Mouse (Mus musculus): ENCODE measurements around the gene Pcsk1n.
A peak's percentile ranks its signal among the peaks of the same experiment; 100 is the strongest.

Gene Pcsk1n

GRCm38 (mm10) chrX:7947108-7947899, 27.7 kb downstream of the Pcsk1n start, which contains the start of gene Hdac6:
Gene Hdac6, minus strand, starts transcription at chrX:7947889.
- peak; percentile 1 to 6 for DNase-seq

- DNase-seq: peak; percentile 86 to 89
These were observed 28.4 kb downstream of the Pcsk1n start for GRCm38 (mm10) chrX:7947900-7948492.

GRCm38 (mm10) chrX:7950091-7950490, 30.5 kb downstream of the Pcsk1n start:
- DNase-seq: no peak

DNA sequence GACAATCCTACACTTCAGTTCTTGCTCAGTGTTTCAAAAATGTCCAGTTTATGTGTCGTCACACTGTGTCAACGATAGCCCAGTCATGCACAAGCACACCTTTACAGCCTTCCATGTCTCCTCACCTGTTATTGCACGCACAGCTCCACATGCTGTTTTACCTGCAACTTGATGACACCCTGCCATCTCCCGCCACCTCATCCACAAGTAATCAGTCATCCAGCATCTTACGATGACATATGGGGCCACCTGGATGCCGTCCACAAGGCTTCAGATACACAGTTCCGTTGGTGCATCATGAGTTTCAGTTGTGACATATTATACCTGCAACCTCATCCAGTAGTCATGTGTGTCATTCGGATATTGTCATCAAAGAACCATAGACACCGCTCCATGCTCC, 39.2 kb downstream of the Pcsk1n start:
- DNase-seq: no peak

GRCm38 (mm10) chrX:7963829-7964626, 44.4 kb downstream of the Pcsk1n start:
- DNase-seq: peak in 1 of 2 experiments; percentile 1

- DNase-seq: no peak
These were observed 46.5 kb downstream of the Pcsk1n start for GRCm38 (mm10) chrX:7966161-7966560.

DNA sequence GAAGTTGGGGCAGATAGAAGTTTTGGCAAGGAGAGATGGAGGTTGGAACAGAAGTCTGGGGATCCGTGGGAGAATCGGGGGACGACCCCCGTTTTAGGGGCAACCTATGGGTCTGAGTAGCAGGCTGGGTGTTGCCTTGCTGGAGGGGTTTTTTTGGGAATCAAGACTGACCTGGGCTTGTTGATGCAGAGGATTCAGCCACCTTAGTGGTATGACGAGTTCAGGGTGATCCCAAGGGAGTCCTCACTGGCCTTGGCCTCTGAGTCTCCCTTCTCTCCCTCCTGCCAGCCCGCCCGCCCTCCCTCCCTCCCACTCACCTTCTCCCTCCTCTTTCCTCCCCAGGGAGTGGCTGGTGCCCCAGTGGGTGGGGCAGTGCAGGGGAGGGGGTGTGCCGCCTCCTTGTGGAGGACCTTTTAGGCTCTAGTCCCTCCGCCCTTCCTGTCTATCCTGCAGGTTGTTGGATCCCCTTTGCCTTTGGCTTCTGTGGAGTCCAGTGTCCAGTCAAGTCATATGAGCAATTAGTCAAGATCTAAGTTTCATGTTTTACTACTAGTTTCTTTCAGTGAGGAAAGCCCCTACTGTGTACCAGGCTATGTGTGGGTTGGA, 48.1 kb downstream of the Pcsk1n start:
- DNase-seq: no peak

DNA sequence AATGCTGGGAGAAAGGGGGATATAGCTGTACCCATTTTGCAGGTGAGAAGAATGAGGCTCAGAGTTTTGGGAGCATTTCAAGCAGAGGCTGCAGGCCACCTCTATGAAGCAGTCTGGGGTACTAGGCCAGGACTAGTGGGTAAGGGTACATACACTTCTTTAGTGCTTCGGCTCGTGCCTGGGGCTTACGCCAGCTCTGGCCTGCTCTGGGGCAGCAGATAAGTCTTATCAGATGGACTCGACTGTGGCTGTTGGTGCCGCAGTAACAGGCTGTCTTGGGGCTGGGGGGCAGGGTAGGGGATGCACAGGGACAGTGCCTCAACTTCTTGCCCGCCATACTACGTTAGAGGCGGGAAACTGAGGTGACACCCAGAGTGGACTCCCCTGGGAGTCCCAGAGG, 48.6 kb downstream of the Pcsk1n start:
- no peak for DNase-seq

DNA sequence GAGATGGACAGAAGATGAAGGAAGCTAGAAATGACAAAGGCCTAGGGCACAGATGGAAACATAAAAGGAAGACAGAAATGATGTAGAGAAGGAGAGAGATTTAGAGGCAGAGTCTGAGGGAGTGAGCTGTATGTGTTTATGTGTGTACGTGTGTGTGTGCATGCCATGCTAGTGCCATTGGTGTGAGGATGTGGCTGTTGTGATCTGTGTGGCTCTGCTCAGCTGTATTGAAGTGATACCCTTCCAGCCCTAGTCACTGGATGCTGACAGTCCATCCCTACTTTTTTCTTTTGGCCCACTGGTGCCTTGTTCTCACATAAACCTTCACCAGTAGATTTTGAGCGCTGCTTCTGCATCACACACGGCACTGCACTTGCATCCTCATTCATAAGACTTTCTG, 49.3 kb downstream of the Pcsk1n start:
- DNase-seq: no peak

DNA sequence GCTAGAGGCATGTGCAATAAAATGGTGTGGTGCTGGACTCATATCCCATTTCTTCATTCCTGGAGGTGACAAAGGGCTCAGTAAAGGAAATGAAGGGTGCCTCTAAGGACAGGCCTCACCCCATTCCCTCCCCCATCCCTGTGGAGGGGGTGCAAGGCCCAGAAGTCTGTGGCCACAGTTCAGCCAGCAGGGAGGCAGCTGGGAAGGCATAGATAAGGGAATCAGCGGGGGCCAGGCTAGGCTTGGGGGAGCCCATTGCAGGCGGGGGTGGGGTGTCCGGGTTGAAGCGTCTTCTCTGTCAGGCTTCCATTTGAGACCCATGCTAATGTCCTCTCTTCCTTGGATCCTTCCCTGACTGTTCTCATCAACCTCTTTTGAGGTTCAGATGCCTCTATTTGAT, 51.7 kb downstream of the Pcsk1n start:
- no peak for DNase-seq
